Mouse (Mus musculus) liver, embryonic 16.5 days (tissue): Measurements from ENCODE around the gene Sec61a1. TPM values are rescaled to one million over a fixed set of nuclear protein-coding genes. Genes with fewer than 3 reads are reported as not detected.

Experiments
- ATAC-seq: fragments of 200-750 bp; cut with Nextera tagmentation; 2 replicates; pipeline ENCODE4 v1.8.0; 2017; ENCODE audit warnings: low read depth, mild to moderate bottlenecking, moderate number of reproducible peaks, moderate library complexity
- H3K27ac ChIP-seq: fragments of 300-500 bp; sonication (generic); 2 replicates; pipeline ENCODE4 v1.5.1; 2014; ENCODE audit warnings: mild to moderate bottlenecking, low read length
- H3K27me3 ChIP-seq: fragments of 300-500 bp; sonication (generic); 2 replicates; pipeline ENCODE4 v1.6.1; 2014; ENCODE audit warnings: low read depth, low read length, mixed read lengths; ENCODE audit not compliant: control insufficient read depth, insufficient read depth
- H3K36me3 ChIP-seq: fragments of 300-500 bp; sonication (generic); 2 replicates; pipeline ENCODE4 v1.6.1; 2014; ENCODE audit warnings: mild to moderate bottlenecking; ENCODE audit not compliant: control insufficient read depth, insufficient read depth
- H3K4me1 ChIP-seq: fragments of 300-500 bp; sonication (generic); 2 replicates; pipeline ENCODE4 v1.6.1; 2014; ENCODE audit warnings: low read depth, low read length, mixed read lengths; ENCODE audit not compliant: control insufficient read depth
- H3K4me2 ChIP-seq: fragments of 300-500 bp; sonication (generic); 2 replicates; pipeline ENCODE4 v1.6.1; 2014; ENCODE audit warnings: low read depth, low read length, mixed read lengths
- H3K4me3 ChIP-seq: fragments of 300-500 bp; sonication (generic); 2 replicates; pipeline ENCODE4 v1.5.1; 2014; ENCODE audit warnings: low read depth, mild to moderate bottlenecking, low read length
- H3K9ac ChIP-seq: fragments of 300-500 bp; sonication (generic); 2 replicates; pipeline ENCODE4 v1.6.1; 2014; ENCODE audit warnings: low read depth, low read length
- H3K9me3 ChIP-seq: fragments of 300-500 bp; sonication (generic); replicated peaks from 2 replicates; pipeline ENCODE4 v1.6.1; 2016; ENCODE audit warnings: low read length; ENCODE audit not compliant: control insufficient read depth
- WGBS: fragments of 180-500 bp; shearing (Covaris S2); extraction: QIAGEN DNeasy Blood & Tissue Kit; methylation state at CpG from one replicate; pipeline ENCODE4 v1.1.7; 2014; ENCODE audit not compliant: insufficient replicate concordance; 5-methylcytosine and 5-hydroxymethylcytosine counted together
- polyA plus RNA-seq: library from polyadenylated mRNA; unstranded; fragments of >200 nt; fragmentation: Nextera tagmentation; extraction: Ambion mirVana; gene quantifications from 2 replicates; pipeline ENCODE4 v1.2.1, GENCODE M21; 2015

Gene Sec61a1
- polyA plus RNA-seq, 1 experiment from 2014 or later = 138 TPM

GRCm38 (mm10) chr6:88500405-88500767 is 18.3 kb downstream of the Sec61a1 start:
- Histone ChIP-seq H3K4me2 (peak overlapping the region; percentile 98), H3K4me1 (peaks cover 51% of the 10 kb centered on the region), H3K9ac (peak overlapping the region; percentile 71), H3K27me3 (no peaks in the 10 kb centered on the region), H3K9me3 (no peaks in the 10 kb centered on the region), H3K4me3 (peak overlapping the region; percentile 66), H3K27ac (peak overlapping the region; percentile 65), H3K36me3 (peaks cover 24% of the 10 kb centered on the region)
- ATAC-seq = no peak
- 5% methylated on average over 3 of the region's 3 CpGs for WGBS

GRCm38 (mm10) chr6:88499481-88500404 is 19.0 kb downstream of the Sec61a1 start:
- ATAC-seq = peak; percentile 60
- WGBS = 3% methylated on average over 75 of the region's 76 CpGs
- H3K4me2 ChIP-seq = peak overlapping the region; percentile 98
- H3K27ac ChIP-seq = peak overlapping the region; percentile 65
- H3K27me3 ChIP-seq = no peaks in the 10 kb centered on the region
- H3K9me3 ChIP-seq = no peaks in the 10 kb centered on the region
- peak overlapping the region; percentile 66 for H3K4me3 ChIP-seq
- H3K4me1 ChIP-seq = peaks cover 52% of the 10 kb centered on the region
- peaks cover 18% of the 10 kb centered on the region for H3K36me3 ChIP-seq
- peak overlapping the region; percentile 71 for H3K9ac ChIP-seq

DNA sequence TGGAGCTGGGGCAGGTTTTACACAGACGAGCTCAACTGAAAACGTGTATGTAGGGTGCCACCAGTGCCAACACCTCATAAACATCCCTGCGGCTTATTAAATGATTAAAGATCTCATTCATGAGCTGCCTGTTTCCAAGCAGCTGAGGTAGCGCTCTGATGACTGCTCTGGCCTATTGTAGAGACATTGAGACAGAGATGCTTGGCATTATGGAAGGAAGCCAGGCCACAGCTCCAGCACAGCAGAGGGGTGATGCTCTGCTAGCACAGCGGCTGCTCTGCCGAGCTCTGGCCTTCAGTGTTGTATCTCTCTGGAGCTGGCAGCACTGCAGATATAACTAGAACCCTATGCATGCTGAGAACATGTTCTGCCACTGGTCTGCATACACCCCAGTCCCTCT is 25.0 kb downstream of the Sec61a1 start:
- Histone ChIP-seq H3K27ac (no peak overlapping the region), H3K9ac (no peak overlapping the region), H3K27me3 (no peaks in the 10 kb centered on the region), H3K4me1 (peaks cover 5% of the 10 kb centered on the region; the same call in 1 of the 2 replicates), H3K36me3 (peaks cover 5% of the 10 kb centered on the region; the same call in 1 of the 2 replicates), H3K4me2 (no peak overlapping the region), H3K9me3 (no peaks in the 10 kb centered on the region), H3K4me3 (no peak overlapping the region)
- no peak for ATAC-seq
- 75% methylated on average over 6 of the region's 6 CpGs for WGBS

DNA sequence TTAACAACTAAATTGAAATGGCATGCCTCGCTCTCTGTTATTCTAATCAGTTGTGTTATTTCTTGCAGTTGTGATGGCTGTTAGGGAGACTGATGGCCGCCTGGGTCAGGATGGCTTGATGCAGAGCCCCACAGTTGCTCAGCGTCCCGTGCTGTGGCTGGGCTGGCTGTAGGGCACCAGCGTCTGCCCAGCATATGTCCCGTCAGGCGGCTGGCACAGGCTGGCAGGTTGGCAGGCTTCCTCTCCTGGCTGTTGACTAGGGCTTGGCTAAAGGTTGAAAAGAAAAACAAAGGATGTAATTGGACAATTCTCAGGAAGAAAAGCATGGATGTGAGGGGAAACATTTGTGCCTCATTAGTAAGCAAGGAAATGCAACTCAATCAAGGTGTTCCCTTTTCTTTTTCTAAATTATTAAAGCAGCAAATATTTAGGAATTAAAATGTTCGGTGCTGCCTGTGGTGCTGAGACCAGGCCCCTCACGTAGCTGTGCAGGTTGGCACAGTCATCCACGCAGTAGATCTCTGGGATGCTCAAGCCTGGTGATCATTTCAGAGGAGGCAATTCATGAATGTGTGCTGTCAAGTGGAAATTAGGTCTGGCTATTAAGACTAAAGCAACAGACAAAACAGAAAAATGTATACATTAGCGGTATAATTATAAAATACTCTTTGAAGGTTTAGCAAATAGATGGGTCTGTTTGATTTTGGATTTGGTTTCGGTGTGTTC is 27.9 kb downstream of the Sec61a1 start:
- WGBS = 81% methylated on average over 12 of the region's 12 CpGs
- H3K27me3 ChIP-seq = no peaks in the 10 kb centered on the region
- peaks cover 6% of the 10 kb centered on the region for H3K36me3 ChIP-seq
- no peaks in the 10 kb centered on the region for H3K9me3 ChIP-seq
- H3K4me1 ChIP-seq = peaks cover 5% of the 10 kb centered on the region; the same call in 1 of the 2 replicates
- H3K9ac ChIP-seq = no peak overlapping the region
- no peak overlapping the region for H3K4me2 ChIP-seq
- no peak for ATAC-seq
- no peak overlapping the region for H3K27ac ChIP-seq
- H3K4me3 ChIP-seq = no peak overlapping the region

GRCm38 (mm10) chr6:88489834-88490233 is 28.9 kb downstream of the Sec61a1 start:
- WGBS = 76% methylated on average over 6 of the region's 6 CpGs
- H3K27ac ChIP-seq = no peak overlapping the region
- no peaks in the 10 kb centered on the region for H3K9me3 ChIP-seq
- no peaks in the 10 kb centered on the region for H3K27me3 ChIP-seq
- H3K36me3 ChIP-seq = peaks cover 6% of the 10 kb centered on the region
- no peak overlapping the region for H3K9ac ChIP-seq
- no peak for ATAC-seq
- no peak overlapping the region for H3K4me2 ChIP-seq
- H3K4me3 ChIP-seq = no peak overlapping the region
- peaks cover 3% of the 10 kb centered on the region for H3K4me1 ChIP-seq

DNA sequence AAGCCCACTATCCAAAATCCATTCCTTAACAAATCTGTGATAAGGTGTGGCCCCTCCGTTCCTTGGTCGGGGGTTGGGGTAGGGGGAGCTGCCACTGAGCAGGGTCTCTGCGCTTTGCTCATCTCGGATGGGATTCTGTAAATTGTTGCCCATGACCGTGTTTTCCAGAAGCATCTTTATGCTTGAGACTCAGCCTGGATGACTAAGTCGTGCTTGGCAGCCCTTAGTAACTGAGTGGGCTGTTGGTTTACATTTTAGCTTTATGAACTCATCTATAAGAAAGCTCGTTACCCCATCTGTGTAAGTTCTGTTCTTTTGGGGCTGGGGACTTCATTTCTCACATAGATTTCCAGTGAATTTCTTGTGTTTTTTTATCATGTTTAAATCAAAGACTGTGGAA is 29.7 kb downstream of the Sec61a1 start:
- Histone ChIP-seq H3K36me3 (peaks cover 6% of the 10 kb centered on the region), H3K9ac (no peak overlapping the region), H3K27me3 (no peaks in the 10 kb centered on the region), H3K9me3 (no peaks in the 10 kb centered on the region), H3K4me1 (peaks cover 3% of the 10 kb centered on the region), H3K27ac (no peak overlapping the region), H3K4me2 (no peak overlapping the region), H3K4me3 (no peak overlapping the region)
- ATAC-seq = no peak
- WGBS = 79% methylated on average over 7 of the region's 7 CpGs

- Histone ChIP-seq H3K27ac (no peak overlapping the region), H3K36me3 (peaks cover 6% of the 10 kb centered on the region), H3K9me3 (no peaks in the 10 kb centered on the region), H3K9ac (no peak overlapping the region), H3K27me3 (no peaks in the 10 kb centered on the region), H3K4me3 (no peak overlapping the region), H3K4me1 (peaks cover 3% of the 10 kb centered on the region), H3K4me2 (no peak overlapping the region)
- WGBS = 80% methylated on average over 8 of the region's 8 CpGs
- no peak for ATAC-seq
Measured at GRCm38 (mm10) chr6:88486893-88487292, 31.8 kb downstream of the Sec61a1 start.

DNA sequence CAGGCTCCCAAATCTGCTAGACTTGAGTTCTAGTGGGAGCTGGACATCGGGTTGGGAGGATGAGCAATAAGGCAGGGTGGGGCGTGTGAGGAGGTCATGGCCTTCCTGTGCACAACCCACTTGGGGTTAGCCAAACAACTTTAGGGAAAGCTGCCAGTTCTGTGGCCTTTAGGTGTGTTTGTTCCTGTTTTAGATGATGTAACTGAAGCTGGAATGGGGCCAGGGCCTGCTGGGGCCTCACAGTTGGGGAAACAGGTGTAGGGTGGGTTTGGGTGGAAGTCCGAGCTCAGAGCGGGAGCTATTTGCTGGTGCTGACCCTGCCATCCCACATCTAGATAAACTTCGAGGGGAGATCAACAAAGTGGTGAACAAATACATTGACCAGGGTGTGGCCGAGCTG is 33.3 kb downstream of the Sec61a1 start:
- no peak overlapping the region for H3K27ac ChIP-seq
- H3K4me2 ChIP-seq = no peak overlapping the region
- no peak overlapping the region for H3K9ac ChIP-seq
- ATAC-seq = peak; percentile 79
- peaks cover 6% of the 10 kb centered on the region for H3K36me3 ChIP-seq
- no peaks in the 10 kb centered on the region for H3K27me3 ChIP-seq
- H3K9me3 ChIP-seq = no peaks in the 10 kb centered on the region
- WGBS = 64% methylated on average over 6 of the region's 6 CpGs
- no peak overlapping the region for H3K4me3 ChIP-seq
- H3K4me1 ChIP-seq = peaks cover 3% of the 10 kb centered on the region

DNA sequence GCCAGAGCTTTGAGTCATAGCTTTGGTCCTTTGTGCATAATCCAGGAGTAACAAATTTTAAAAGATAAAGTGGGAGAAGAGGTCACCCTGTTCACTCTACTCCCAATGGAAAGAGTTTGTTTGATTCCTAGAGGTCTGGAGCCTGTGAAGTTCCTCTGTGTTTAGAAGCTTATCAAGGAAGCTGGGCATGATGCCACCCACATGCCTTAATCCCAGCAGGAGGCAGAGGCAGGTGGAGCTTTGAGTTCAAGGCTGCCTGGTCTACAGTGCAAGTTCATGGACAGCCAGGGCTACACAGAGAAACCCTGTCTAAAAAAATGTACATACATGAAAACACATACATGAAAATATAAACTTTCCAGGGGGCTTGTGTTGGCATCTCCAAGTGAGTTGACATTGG is 34.8 kb downstream of the Sec61a1 start:
- Histone ChIP-seq H3K4me2 (no peak overlapping the region), H3K9me3 (no peaks in the 10 kb centered on the region), H3K4me1 (peaks cover 3% of the 10 kb centered on the region), H3K4me3 (no peak overlapping the region), H3K27me3 (no peaks in the 10 kb centered on the region), H3K27ac (no peak overlapping the region), H3K36me3 (peaks cover 14% of the 10 kb centered on the region), H3K9ac (no peak overlapping the region)
- ATAC-seq = no peak
